Comparison of ENCODE assay signal across 18 mouse cellular contexts in genomic region chr1:80655854-80656253, GRCm38 (mm10).
DNase-seq lines count a peak whose midpoint lies in the region; ATAC-seq and TF ChIP-seq lines count a peak whose summit lies in the region.
"Had no signal": no experiment of that assay in that cellular context is flagged by ENCODE, and none has a peak within 500 bp of the region (broad histone marks: within the 10 kb centered on the region; RNA-seq: fewer than 3 reads in every experiment).

No protein-coding gene starts in this region.

- no peak for DNase-seq in gastrocnemius, adult 2 months
- DNase-seq in gastrocnemius, postnatal 10 days, result no peak
- DNase-seq in liver, embryonic 14.5 days (ENCODE audit: low read depth in 3 of 3, low spot score in 3 of 3), result no peak
- DNase-seq in ZHBTc4 (ENCODE audit: low read depth, low spot score), result peak; percentile 28
- DNase-seq in adrenal gland, adult 18-20 months (ENCODE audit: low spot score in 2 of 2), result no peak
- DNase-seq: adrenal gland, adult 2 months; cerebellum, adult 9-10 months; gastrocnemius, postnatal 36 days; lung, adult 18-20 months; right cerebral cortex, postnatal 4 days had no signal

- H3K4me3 ChIP-seq in gastrocnemius, adult 2 months, result no peak overlapping the region
- H3K4me3 ChIP-seq in liver, embryonic 14.5 days (ENCODE audit: insufficient read depth in 1 of 2, low read depth in 2 of 2, low read length in 2 of 2), result no peak overlapping the region
- no peak overlapping the region for H3K4me3 ChIP-seq in liver, embryonic 12.5 days
- H3K4me3 ChIP-seq in E14TG2a.4 (replicated peaks; ENCODE audit: low read length), result no peak overlapping the region
- H3K4me3 ChIP-seq: forebrain, embryonic 12.5 days; heart, embryonic 10.5 days; midbrain, embryonic 10.5 days; neural tube, embryonic 12.5 days had no signal

- no peaks in the 10 kb centered on the region for H3K36me3 ChIP-seq in liver, embryonic 14.5 days (replicated peaks; ENCODE audit: control insufficient read depth, insufficient read depth, low read depth)
- no peaks in the 10 kb centered on the region for H3K36me3 ChIP-seq in liver, embryonic 12.5 days
- no peaks in the 10 kb centered on the region for H3K36me3 ChIP-seq in E14TG2a.4 (ENCODE audit: insufficient read depth, low read length)
- H3K36me3 ChIP-seq: forebrain, embryonic 12.5 days; heart, embryonic 10.5 days; midbrain, embryonic 10.5 days; neural tube, embryonic 12.5 days had no signal

- no peak overlapping the region for H3K27ac ChIP-seq in gastrocnemius, adult 2 months
- no peak overlapping the region for H3K27ac ChIP-seq in liver, embryonic 14.5 days
- no peak overlapping the region for H3K27ac ChIP-seq in liver, embryonic 12.5 days
- H3K27ac ChIP-seq: forebrain, embryonic 12.5 days; heart, embryonic 10.5 days; macrophage; midbrain, embryonic 10.5 days; neural tube, embryonic 12.5 days had no signal

- intact Hi-C loops in gastrocnemius, adult 2 months (cut with DNase I), result no loop called here

- no peaks in the 10 kb centered on the region for H3K27me3 ChIP-seq in liver, embryonic 14.5 days (ENCODE audit: control insufficient read depth, insufficient read depth, low read length)
- no peaks in the 10 kb centered on the region for H3K27me3 ChIP-seq in liver, embryonic 12.5 days (replicated peaks)
- H3K27me3 ChIP-seq in E14TG2a.4 (ENCODE audit: insufficient read depth, low read length), result no peaks in the 10 kb centered on the region
- H3K27me3 ChIP-seq: forebrain, embryonic 12.5 days; neural tube, embryonic 12.5 days had no signal

- no peak overlapping the region for H3K4me2 ChIP-seq in liver, embryonic 14.5 days (ENCODE audit: low read depth)
- no peak overlapping the region for H3K4me2 ChIP-seq in liver, embryonic 12.5 days
- H3K4me2 ChIP-seq: forebrain, embryonic 12.5 days; neural tube, embryonic 12.5 days had no signal

- no peak for ATAC-seq in liver, embryonic 14.5 days (ENCODE audit: insufficient read depth)
- ATAC-seq in liver, embryonic 12.5 days, result no peak
- ATAC-seq in granulocyte monocyte progenitor cell, adult 5-6 weeks (replicated peaks; ENCODE audit: poor library complexity, severe bottlenecking), result no peak

- H3K4me1 ChIP-seq in liver, embryonic 14.5 days (replicated peaks; ENCODE audit: control insufficient read depth in 2 of 2, insufficient read depth in 2 of 2, low read length in 1 of 2), result no peaks in the 10 kb centered on the region
- H3K4me1 ChIP-seq in liver, embryonic 12.5 days, result no peaks in the 10 kb centered on the region
- H3K4me1 ChIP-seq in E14TG2a.4 (replicated peaks; ENCODE audit: low read depth, low read length), result no peaks in the 10 kb centered on the region
- H3K4me1 ChIP-seq: forebrain, embryonic 12.5 days; heart, embryonic 10.5 days; midbrain, embryonic 10.5 days; neural tube, embryonic 12.5 days had no signal

- no peak overlapping the region for H3K9ac ChIP-seq in liver, embryonic 14.5 days (replicated peaks)
- H3K9ac ChIP-seq in liver, embryonic 12.5 days, result no peak overlapping the region
- H3K9ac ChIP-seq: forebrain, embryonic 12.5 days; neural tube, embryonic 12.5 days had no signal

- H3K9me3 ChIP-seq in liver, embryonic 14.5 days (ENCODE audit: control insufficient read depth, low read length), result no peaks in the 10 kb centered on the region
- H3K9me3 ChIP-seq in liver, embryonic 12.5 days (replicated peaks), result no peaks in the 10 kb centered on the region
- peaks cover 6% of the 10 kb centered on the region for H3K9me3 ChIP-seq in E14TG2a.4 (ENCODE audit: low read length)
- H3K9me3 ChIP-seq: forebrain, embryonic 12.5 days; heart, embryonic 10.5 days; midbrain, embryonic 10.5 days; neural tube, embryonic 12.5 days had no signal

- no peak for TF ChIP-seq EP300 in liver, embryonic 14.5 days (IDR thresholded peaks at IDR 0.05; ENCODE audit: low read depth)

- TF ChIP-seq CTCF in gastrocnemius, adult 2 months (IDR thresholded peaks at IDR 0.05), result peak; percentile 7; the same call in 1 of the 2 replicates
- peak; percentile 37; the same call in 1 of the 2 replicates for TF ChIP-seq CTCF in liver, embryonic 14.5 days (IDR thresholded peaks at IDR 0.05; ENCODE audit: low read depth)
- TF ChIP-seq CTCF in E14TG2a.4 (conservative IDR thresholded peaks at IDR 0.05; ENCODE audit: low read length), result peak; percentile 74

- WGBS in liver, embryonic 14.5 days (ENCODE audit: insufficient replicate concordance), result 38% methylated on average over 1 of the region's 1 CpGs
- 46% methylated on average over 1 of the region's 1 CpGs for WGBS in liver, embryonic 12.5 days (ENCODE audit: insufficient replicate concordance)

Comparison
In these comparisons a context has a peak if more than half of its experiments do, and no peak if none do; other contexts are left out.
1. CTCF ChIP-seq: peak in every context shown above with its lines; median percentile 74 in E14TG2a.4; 37 in liver, embryonic 14.5 days; 7 in gastrocnemius, adult 2 months.